Mouse (Mus musculus) forelimb bud, embryonic 11.5 days (tissue): ENCODE data around the gene Nptxr.

Experiments used
- DNase-seq: peaks from one replicate; pipeline ENCODE4 v3.0.0-alpha.2; 2012; ENCODE audit warnings: low read depth, low spot score

Gene Nptxr

GRCm38 (mm10) chr15:79790111-79790510 lies 14.5 kb downstream of the Nptxr start:
- DNase-seq, result no peak

GRCm38 (mm10) chr15:79787815-79788214 lies 16.8 kb downstream of the Nptxr start:
- DNase-seq, result no peak

- no peak for DNase-seq
These were observed 19.5 kb downstream of the Nptxr start for GRCm38 (mm10) chr15:79785056-79785455.

GRCm38 (mm10) chr15:79777749-79778148 lies 26.8 kb downstream of the Nptxr start, which contains the start of gene Dnal4:
Gene Dnal4 (minus strand): TSS chr15:79777849.
- DNase-seq, result no peak

- DNase-seq, result no peak
These were observed 28.9 kb downstream of the Nptxr start for GRCm38 (mm10) chr15:79775662-79776061.

- peak; percentile 98 for DNase-seq
These were observed 30.2 kb downstream of the Nptxr start for GRCm38 (mm10) chr15:79774117-79775027.

GRCm38 (mm10) chr15:79770629-79771240 lies 33.8 kb downstream of the Nptxr start:
- no peak for DNase-seq

- no peak for DNase-seq
These were observed 36.3 kb downstream of the Nptxr start for GRCm38 (mm10) chr15:79768302-79768701.

- no peak for DNase-seq
These were observed 37.1 kb downstream of the Nptxr start for GRCm38 (mm10) chr15:79767327-79767961.

- no peak for DNase-seq
These were observed 37.9 kb downstream of the Nptxr start for GRCm38 (mm10) chr15:79766586-79767071.

- no peak for DNase-seq
These were observed 38.4 kb downstream of the Nptxr start for GRCm38 (mm10) chr15:79766168-79766567.

- no peak for DNase-seq
These were observed 39.2 kb downstream of the Nptxr start for GRCm38 (mm10) chr15:79765361-79765760.

GRCm38 (mm10) chr15:79764539-79765267 lies 39.9 kb downstream of the Nptxr start:
- DNase-seq, result no peak

GRCm38 (mm10) chr15:79763601-79764246 lies 40.8 kb downstream of the Nptxr start:
- DNase-seq, result no peak

GRCm38 (mm10) chr15:79763001-79763400 lies 41.6 kb downstream of the Nptxr start:
- no peak for DNase-seq

- DNase-seq, result no peak
These were observed 43.6 kb downstream of the Nptxr start for GRCm38 (mm10) chr15:79760956-79761355.

- no peak for DNase-seq
These were observed 47.4 kb downstream of the Nptxr start for GRCm38 (mm10) chr15:79757118-79757517.

GRCm38 (mm10) chr15:79755977-79756625 lies 48.5 kb downstream of the Nptxr start:
- DNase-seq, result no peak

GRCm38 (mm10) chr15:79755176-79755575 lies 49.4 kb downstream of the Nptxr start:
- no peak for DNase-seq

GRCm38 (mm10) chr15:79753873-79754272 lies 50.7 kb downstream of the Nptxr start:
- no peak for DNase-seq

- no peak for DNase-seq
These were observed 51.2 kb downstream of the Nptxr start for GRCm38 (mm10) chr15:79753420-79753752.
